Mouse (Mus musculus) heart, embryonic 16.5 days (tissue): ENCODE data around the gene Kcnk3. TPM values are rescaled to one million over a fixed set of nuclear protein-coding genes. Genes with fewer than 3 reads are reported as not detected.

Experiments used
- ATAC-seq: fragments of 200-750 bp; cut with Nextera tagmentation; replicated peaks from 2 replicates; pipeline ENCODE4 v1.8.0; 2017; ENCODE audit warnings: moderate number of reproducible peaks; ENCODE audit not compliant: insufficient read depth, low FRiP score; ENCODE audit errors: extremely low read depth
- H3K27ac ChIP-seq: fragments of 300-500 bp; sonication (generic); 2 replicates; pipeline ENCODE4 v1.5.1; 2014; ENCODE audit warnings: mild to moderate bottlenecking, low read length, control low read depth, moderate library complexity
- H3K27me3 ChIP-seq: fragments of 300-500 bp; sonication (generic); 2 replicates; pipeline ENCODE4 v1.6.1; 2014; ENCODE audit warnings: low read length, mixed read lengths; ENCODE audit not compliant: control insufficient read depth, insufficient read depth
- H3K36me3 ChIP-seq: fragments of 300-500 bp; sonication (generic); 2 replicates; pipeline ENCODE4 v1.6.1; 2014; ENCODE audit not compliant: control insufficient read depth, insufficient read depth
- H3K4me1 ChIP-seq: fragments of 300-500 bp; sonication (generic); 2 replicates; pipeline ENCODE4 v1.6.1; 2014; ENCODE audit warnings: low read length, mixed read lengths; ENCODE audit not compliant: control insufficient read depth, insufficient read depth
- H3K4me2 ChIP-seq: fragments of 300-500 bp; sonication (generic); 2 replicates; pipeline ENCODE4 v1.6.1; 2014; ENCODE audit warnings: low read depth, mild to moderate bottlenecking, control low read depth, low read length
- H3K4me3 ChIP-seq: fragments of 300-500 bp; sonication (generic); 2 replicates; pipeline ENCODE4 v1.5.1; 2014; ENCODE audit warnings: mild to moderate bottlenecking, control low read depth, low read length
- H3K9ac ChIP-seq: fragments of 300-500 bp; sonication (generic); 2 replicates; pipeline ENCODE4 v1.6.1; 2014; ENCODE audit warnings: low read length, control low read depth
- H3K9me3 ChIP-seq: fragments of 300-500 bp; sonication (generic); replicated peaks from 2 replicates; pipeline ENCODE4 v1.6.1; 2016; ENCODE audit warnings: low read length; ENCODE audit not compliant: control insufficient read depth
- WGBS: fragments of 180-500 bp; shearing (Covaris S2); extraction: QIAGEN DNeasy Blood & Tissue Kit; methylation state at CpG from one replicate; pipeline ENCODE4 v1.1.7; 2014; 5-methylcytosine and 5-hydroxymethylcytosine counted together
- polyA plus RNA-seq: library from polyadenylated mRNA; unstranded; fragments of >200 nt; fragmentation: Nextera tagmentation; extraction: Ambion mirVana; gene quantifications from 2 replicates; pipeline ENCODE4 v1.2.1, GENCODE M21; 2015

The Kcnk3 gene
- polyA plus RNA-seq, 1 experiment from 2014 or later, result 15.3 TPM

DNA sequence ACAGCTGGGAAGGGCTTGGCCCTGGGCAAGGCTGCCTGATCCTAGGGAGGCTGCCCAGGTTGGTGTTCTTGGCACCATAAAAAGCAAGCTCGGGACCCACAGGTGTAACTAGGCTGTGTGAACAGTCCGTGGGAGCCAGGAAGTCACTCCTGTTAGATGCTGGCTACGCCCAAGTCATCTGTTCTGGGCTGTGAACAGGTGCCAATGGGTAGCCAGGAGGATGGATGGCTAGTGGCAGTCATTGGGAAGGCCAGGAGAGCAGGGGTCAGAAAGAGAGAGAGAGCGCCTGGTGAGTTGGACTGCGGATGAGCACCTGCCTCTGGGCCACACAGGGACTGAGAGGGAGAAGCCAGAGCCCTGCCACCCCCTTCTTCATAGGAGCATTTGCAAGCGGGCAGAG lies 17.7 kb downstream of the Kcnk3 start:
- Histone ChIP-seq H3K36me3 (no peaks in the 10 kb centered on the region), H3K9ac (peak overlapping the region; percentile 42), H3K27me3 (no peaks in the 10 kb centered on the region), H3K4me1 (peaks cover 45% of the 10 kb centered on the region), H3K27ac (peak overlapping the region; percentile 95), H3K4me2 (no peak overlapping the region), H3K9me3 (no peaks in the 10 kb centered on the region), H3K4me3 (no peak overlapping the region)
- 81% methylated on average over 6 of the region's 6 CpGs for WGBS
- ATAC-seq, result no peak

DNA sequence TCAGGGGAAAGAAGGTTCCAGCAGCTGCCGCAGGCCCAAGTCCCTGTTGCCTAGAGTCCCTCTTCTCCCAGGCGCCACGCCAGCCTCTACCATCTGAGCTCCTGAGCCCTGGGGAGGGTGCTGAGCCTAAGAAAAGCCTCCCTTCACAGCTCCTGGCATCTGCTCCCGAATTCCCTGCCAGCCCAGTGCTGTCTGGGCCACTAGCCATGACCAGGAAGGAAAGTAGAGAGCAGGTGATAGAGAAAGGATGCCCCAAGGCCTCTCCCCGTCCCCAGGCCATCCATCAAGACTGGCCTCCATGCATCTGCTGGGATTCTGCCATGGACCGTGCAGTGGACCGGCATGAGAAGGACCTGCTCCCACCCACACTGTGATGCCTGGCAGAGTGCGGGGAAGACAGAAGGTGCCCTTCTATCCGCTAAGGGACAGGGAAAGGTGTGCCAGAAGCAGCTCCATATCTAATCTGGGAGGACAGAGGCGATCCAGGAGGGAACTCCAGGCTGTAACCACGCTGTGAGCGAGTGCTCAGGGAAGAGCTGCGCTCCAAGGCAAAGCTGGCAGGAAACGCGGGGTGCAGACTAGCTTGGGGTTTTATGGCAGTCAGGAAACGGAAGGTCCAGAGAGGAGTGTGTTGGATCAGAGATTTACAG lies 18.6 kb downstream of the Kcnk3 start:
- Histone ChIP-seq H3K27me3 (no peaks in the 10 kb centered on the region), H3K4me3 (no peak overlapping the region), H3K36me3 (no peaks in the 10 kb centered on the region), H3K9ac (peak overlapping the region; percentile 40; the same call in 1 of the 2 replicates), H3K9me3 (no peaks in the 10 kb centered on the region), H3K4me1 (peaks cover 39% of the 10 kb centered on the region), H3K27ac (peak overlapping the region; percentile 95), H3K4me2 (no peak overlapping the region)
- WGBS, result 61% methylated on average over 16 of the region's 16 CpGs
- ATAC-seq, result no peak; the same call in 1 of the 2 replicates

DNA sequence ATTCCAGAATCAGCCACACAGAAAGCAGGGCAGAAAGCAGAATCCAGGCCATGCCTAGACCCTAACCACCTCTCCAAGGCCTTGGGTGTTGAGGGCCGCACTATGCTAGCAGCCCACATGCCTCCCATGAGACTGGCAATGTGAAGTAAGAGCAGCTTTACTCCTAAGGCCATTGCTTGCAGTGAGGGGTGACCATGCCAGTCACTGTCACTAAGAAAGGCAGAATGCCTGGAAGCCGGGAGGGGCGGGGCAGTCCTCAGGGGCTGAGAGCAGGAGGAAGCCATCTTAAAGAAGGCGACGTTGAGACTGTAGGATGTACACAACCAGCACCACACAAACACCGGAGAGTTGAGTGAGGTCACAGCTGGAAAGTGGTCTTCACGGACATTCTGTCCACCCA lies 21.1 kb downstream of the Kcnk3 start:
- peaks cover 32% of the 10 kb centered on the region for H3K4me1 ChIP-seq
- H3K27me3 ChIP-seq, result no peaks in the 10 kb centered on the region
- no peak overlapping the region for H3K4me2 ChIP-seq
- 87% methylated on average over 7 of the region's 7 CpGs for WGBS
- no peak overlapping the region for H3K27ac ChIP-seq
- no peaks in the 10 kb centered on the region for H3K9me3 ChIP-seq
- H3K4me3 ChIP-seq, result no peak overlapping the region
- ATAC-seq, result no peak
- H3K9ac ChIP-seq, result no peak overlapping the region
- H3K36me3 ChIP-seq, result no peaks in the 10 kb centered on the region

DNA sequence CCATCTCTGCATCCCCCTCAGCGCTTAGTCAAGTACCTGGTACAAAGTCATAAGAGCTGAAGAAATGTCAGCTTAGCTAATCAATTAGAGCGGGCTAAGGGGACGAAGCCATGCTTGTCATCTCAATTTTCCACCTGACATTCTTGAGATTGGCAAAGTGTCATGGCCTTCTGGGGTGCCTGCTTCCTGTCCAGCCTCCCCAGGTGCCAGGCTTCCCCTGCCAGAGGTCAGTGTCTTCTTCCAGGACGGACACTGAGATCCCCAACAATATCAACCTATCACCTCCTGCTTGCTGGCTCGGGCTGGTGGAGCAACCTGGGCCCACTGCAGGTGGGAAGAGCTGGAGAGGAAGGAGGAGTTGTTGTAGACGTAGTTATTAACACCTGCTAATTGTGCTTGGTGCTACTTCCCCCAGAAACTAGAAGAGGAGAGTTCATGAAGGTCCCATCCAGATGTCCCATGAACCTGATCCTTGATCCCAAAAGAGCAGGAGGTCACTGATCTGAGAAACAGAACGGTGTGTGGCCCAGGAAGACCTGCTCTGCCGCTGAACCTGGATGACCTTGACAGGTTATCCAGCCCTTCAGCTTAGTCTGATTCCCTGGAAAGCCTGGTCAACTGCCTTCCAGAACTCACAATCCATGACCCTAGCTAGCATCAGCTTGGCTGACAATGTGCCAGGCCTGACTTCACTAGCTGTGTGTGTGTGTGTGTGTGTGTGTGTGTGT lies 22.1 kb downstream of the Kcnk3 start:
- H3K9me3 ChIP-seq, result no peaks in the 10 kb centered on the region
- H3K9ac ChIP-seq, result no peak overlapping the region
- peaks cover 37% of the 10 kb centered on the region for H3K4me1 ChIP-seq
- no peak overlapping the region for H3K4me3 ChIP-seq
- H3K4me2 ChIP-seq, result no peak overlapping the region
- H3K27me3 ChIP-seq, result no peaks in the 10 kb centered on the region
- H3K36me3 ChIP-seq, result no peaks in the 10 kb centered on the region
- ATAC-seq, result no peak
- H3K27ac ChIP-seq, result no peak overlapping the region
- WGBS, result 80% methylated on average over 8 of the region's 8 CpGs

DNA sequence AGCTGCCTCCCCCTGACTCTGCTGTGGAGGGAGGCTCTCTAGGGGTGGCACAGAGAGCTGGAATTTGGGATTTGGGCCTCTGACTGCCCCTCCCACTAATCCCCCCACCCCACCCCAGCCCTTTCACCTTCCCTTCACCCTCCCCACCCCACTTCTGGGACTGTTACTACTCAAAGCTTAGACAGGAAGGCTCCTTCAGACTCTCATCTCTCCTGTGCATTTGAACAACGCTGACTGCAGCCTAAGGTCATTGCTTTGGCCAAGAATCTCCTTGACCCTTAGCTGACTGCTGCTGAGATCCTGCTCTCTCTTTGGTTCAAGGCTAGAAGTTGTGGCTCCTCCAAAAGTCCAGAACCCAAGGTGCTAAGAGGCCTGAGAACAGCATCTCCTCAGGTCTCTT lies 23.1 kb downstream of the Kcnk3 start:
- Histone ChIP-seq H3K4me1 (peaks cover 37% of the 10 kb centered on the region), H3K4me3 (no peak overlapping the region), H3K9me3 (no peaks in the 10 kb centered on the region), H3K27me3 (no peaks in the 10 kb centered on the region), H3K36me3 (no peaks in the 10 kb centered on the region), H3K27ac (no peak overlapping the region), H3K9ac (no peak overlapping the region), H3K4me2 (no peak overlapping the region)
- ATAC-seq, result no peak
- WGBS, result 62% methylated on average over 1 of the region's 1 CpGs

DNA sequence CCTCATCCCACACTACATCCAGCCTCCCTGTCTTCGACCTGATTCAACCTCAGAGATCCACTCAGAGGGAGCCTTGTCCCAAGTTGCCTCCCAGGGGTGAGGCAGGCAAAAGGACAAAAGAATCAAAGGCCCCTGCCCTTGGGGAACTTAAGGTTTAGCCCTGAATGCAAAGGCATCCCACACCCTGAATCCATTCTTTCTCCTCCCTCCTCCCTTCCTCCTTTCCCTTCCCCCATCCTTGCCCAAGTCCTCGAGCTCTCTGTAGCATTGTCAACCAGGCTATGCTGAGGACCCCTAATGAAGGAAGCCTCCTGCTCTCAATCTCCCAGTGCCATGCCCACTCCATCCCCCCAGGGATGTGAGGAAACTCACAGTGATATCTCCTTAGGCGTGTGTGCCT lies 23.7 kb downstream of the Kcnk3 start:
- no peak overlapping the region for H3K4me3 ChIP-seq
- H3K27me3 ChIP-seq, result no peaks in the 10 kb centered on the region
- H3K9ac ChIP-seq, result no peak overlapping the region
- no peak overlapping the region for H3K27ac ChIP-seq
- H3K9me3 ChIP-seq, result no peaks in the 10 kb centered on the region
- peaks cover 35% of the 10 kb centered on the region for H3K4me1 ChIP-seq
- no peaks in the 10 kb centered on the region for H3K36me3 ChIP-seq
- H3K4me2 ChIP-seq, result no peak overlapping the region
- WGBS, result 48% methylated on average over 3 of the region's 3 CpGs
- no peak for ATAC-seq

DNA sequence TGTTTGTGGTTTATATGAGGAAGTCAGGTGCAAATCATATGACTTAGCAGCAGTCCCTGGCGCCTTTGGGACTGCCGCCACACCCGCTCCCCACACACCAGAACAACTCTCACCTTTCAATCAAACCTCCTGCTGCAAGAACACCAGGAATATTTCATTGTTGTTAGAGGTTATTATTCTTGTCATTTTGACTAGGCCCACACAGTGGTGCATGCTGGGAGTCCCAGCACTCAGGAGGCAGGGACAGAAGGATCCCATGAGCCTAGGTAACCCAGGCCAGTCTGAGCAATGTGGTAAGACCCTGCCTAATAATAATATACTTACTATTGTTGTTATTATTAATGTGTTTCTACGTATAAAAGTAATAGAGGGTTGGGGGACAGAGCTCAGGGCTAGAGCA lies 24.6 kb downstream of the Kcnk3 start:
- no peak for ATAC-seq
- no peaks in the 10 kb centered on the region for H3K36me3 ChIP-seq
- no peak overlapping the region for H3K9ac ChIP-seq
- H3K27me3 ChIP-seq, result no peaks in the 10 kb centered on the region
- peaks cover 40% of the 10 kb centered on the region for H3K4me1 ChIP-seq
- no peak overlapping the region for H3K4me3 ChIP-seq
- H3K4me2 ChIP-seq, result no peak overlapping the region
- H3K27ac ChIP-seq, result no peak overlapping the region
- 84% methylated on average over 4 of the region's 4 CpGs for WGBS
- H3K9me3 ChIP-seq, result no peaks in the 10 kb centered on the region

DNA sequence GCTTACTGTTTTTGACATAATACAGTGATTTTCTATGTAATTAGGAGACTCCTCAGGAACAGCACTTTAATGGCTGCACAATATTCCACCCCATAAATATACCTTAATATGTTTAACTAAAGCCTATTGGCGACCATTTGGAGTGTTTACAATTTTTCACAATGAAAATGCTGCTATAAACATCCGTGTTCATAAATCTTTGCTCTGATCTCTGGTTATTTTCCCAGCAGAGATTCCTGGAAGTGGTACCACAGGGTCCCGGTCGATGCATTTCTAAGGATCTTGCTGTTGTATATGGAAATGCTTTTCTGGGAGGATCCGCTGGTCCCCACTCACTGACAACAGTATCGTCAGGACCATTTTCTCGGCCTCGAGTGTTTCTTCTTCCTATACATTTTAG lies 25.3 kb downstream of the Kcnk3 start:
- no peaks in the 10 kb centered on the region for H3K36me3 ChIP-seq
- peak overlapping the region; percentile 92 for H3K27ac ChIP-seq
- H3K4me1 ChIP-seq, result peaks cover 46% of the 10 kb centered on the region
- no peak overlapping the region for H3K4me3 ChIP-seq
- no peak overlapping the region for H3K9ac ChIP-seq
- ATAC-seq, result no peak
- H3K27me3 ChIP-seq, result no peaks in the 10 kb centered on the region
- no peak overlapping the region for H3K4me2 ChIP-seq
- H3K9me3 ChIP-seq, result no peaks in the 10 kb centered on the region
- 83% methylated on average over 8 of the region's 8 CpGs for WGBS

DNA sequence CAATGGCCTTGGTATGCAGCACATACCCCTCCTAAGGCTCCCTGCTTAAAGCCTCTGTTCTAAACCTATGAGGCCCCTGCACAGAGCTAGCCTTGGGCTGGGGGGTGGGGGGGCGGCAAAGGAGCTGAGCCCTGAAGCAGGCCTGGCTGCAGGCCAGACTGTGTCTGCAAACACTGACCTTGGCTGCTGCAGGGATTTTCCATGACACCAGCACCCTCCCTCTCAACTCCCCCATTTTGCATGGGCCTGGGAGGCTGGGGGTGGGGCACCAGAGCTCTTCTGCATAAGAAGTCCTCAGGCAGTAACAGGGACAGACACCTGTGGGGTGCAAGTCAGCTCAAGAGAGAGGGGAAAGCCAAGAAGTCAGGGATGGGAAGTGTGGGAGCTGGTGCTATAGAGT lies 26.3 kb downstream of the Kcnk3 start:
- no peaks in the 10 kb centered on the region for H3K27me3 ChIP-seq
- peak; percentile 81 for ATAC-seq
- H3K9ac ChIP-seq, result peak overlapping the region; percentile 59
- no peak overlapping the region for H3K4me3 ChIP-seq
- H3K4me2 ChIP-seq, result peak overlapping the region; percentile 4; the same call in 1 of the 2 replicates
- WGBS, result 18% methylated on average over 1 of the region's 1 CpGs
- peaks cover 50% of the 10 kb centered on the region for H3K4me1 ChIP-seq
- H3K9me3 ChIP-seq, result no peaks in the 10 kb centered on the region
- H3K27ac ChIP-seq, result peak overlapping the region; percentile 92
- no peaks in the 10 kb centered on the region for H3K36me3 ChIP-seq
